Mouse (Mus musculus) bone marrow macrophage, adult 2 months (primary cell): ENCODE results near the gene Gcfc2.

Experiments
- CTCF ChIP-seq: IDR thresholded peaks from 2 replicates; pipeline ENCODE4 v1.5.1; 2012; ENCODE audit warnings: low read depth, mild to moderate bottlenecking, low read length, moderate library complexity
- POLR2A ChIP-seq: IDR thresholded peaks from 2 replicates; pipeline ENCODE4 v1.6.1; 2012; ENCODE audit warnings: mild to moderate bottlenecking, low read depth, low read length, borderline replicate concordance

DNA sequence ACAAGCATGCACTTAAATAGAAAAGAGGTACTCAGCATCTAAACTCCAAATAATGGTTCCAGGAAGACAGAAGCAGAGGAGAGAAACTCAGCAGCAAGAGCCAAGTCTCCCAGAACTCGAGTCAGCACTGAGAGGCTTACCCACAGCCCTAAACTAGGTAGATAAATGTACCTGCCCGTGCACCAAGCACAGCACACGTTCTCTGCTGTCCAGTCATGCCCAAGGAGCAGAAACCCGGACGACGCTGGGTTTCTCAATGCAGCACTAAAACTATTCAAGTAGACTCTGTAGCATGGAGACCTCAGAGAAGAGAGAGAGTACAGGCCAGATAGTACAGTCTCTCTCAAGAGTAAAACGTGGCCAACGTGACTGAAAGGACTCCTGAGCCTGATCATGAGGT is 36.4 kb downstream of the Gcfc2 start:
- no peak for TF ChIP-seq CTCF
- no peak for TF ChIP-seq POLR2A
